Mouse (Mus musculus): ENCODE data around the gene Epsti1. TPM values are rescaled to one million over a fixed set of nuclear protein-coding genes. Genes with fewer than 3 reads are reported as not detected.
A peak's percentile ranks its signal among the peaks of the same experiment; 100 is the strongest.
"Not testable (repeated sequence)": the region's sequence is repeated elsewhere in the genome, so short reads cannot be mapped to it uniquely, and the experiment has no call there.

Epsti1 gene
- polyA plus RNA-seq, 1 experiment from 2014 or later = 0.08 TPM

DNA sequence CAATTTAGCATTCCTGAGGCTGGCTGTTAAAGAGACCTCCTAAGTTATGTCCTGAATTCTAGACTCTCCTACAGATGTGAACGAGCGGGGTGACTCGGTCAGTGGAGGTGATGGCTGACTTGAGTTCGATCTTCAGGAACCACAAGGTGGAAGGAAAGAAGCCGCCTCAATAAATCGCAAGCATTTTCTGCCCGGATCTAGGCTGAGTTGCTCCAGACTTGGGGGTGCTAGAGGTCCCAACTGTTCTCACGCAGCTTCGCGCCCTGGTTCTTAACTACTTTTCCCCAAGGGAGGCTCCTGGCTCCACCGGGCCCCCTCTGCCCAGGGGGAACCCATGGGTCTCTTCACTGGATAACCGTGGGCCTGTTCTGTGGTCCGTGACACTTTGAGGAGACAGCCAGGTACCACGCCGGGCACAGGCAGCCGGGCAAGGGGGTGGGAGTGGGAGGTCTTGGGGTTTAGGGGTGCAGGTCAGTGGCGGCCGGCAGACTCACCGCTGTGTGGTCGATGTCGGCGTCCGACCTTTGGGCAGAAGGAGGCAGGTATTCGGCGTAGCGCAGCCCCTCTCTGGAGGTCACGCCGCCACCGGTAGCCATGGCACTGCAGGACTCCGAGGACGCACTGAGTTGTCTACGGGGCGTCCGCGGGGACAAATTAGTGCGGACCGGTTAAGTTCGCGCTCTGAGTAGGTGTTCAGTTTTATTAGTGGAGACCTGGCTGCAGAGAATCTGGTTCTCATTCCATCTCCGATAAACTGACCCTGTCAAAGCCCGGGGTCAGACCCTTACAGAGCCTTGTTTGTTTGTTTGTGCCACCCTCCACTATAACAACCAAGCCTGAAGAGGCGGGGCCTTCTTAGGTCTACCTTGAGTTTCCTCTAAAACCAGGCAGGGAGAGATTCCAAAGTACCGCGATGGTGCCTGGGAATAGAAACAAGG lies 29.5 kb upstream of the Epsti1 start, which contains the start of gene Dnajc15:
Gene Dnajc15, minus strand, starts transcription at position 822 of the 938 bp plus-strand sequence.
- Histone ChIP-seq H3K4me1 (ENCODE audit: control insufficient read depth, insufficient read depth, low read length) (no peaks in the 10 kb centered on the region), H3K36me3 (ENCODE audit: control insufficient read depth, insufficient read depth, low read length) (no peaks in the 10 kb centered on the region), H3K27ac (replicated peaks; ENCODE audit: low read depth, low read length) (no peak within 1 kb of the TSS), H3K27me3 (ENCODE audit: control insufficient read depth, insufficient read depth, low read length) (no peaks in the 10 kb centered on the region), H3K9me3 (ENCODE audit: control insufficient read depth, low read length) (no peaks in the 10 kb centered on the region), H3K9ac (ENCODE audit: low read length) (peak within 1 kb of the TSS; percentile 74), H3K4me2 (ENCODE audit: low read depth, severe bottlenecking) (peak within 1 kb of the TSS; percentile 48), H3K4me3 (ENCODE audit: low read depth, low read length) (peak within 1 kb of the TSS; percentile 78)
- DNase-seq (ENCODE audit: low spot score) (peak; percentile 93), ATAC-seq (ENCODE audit: insufficient number of reproducible peaks, low FRiP score, low TSS enrichment, low read depth) (peak; percentile 91)
- under 1% methylated on average over 43 of the region's 44 CpGs for WGBS

DNA sequence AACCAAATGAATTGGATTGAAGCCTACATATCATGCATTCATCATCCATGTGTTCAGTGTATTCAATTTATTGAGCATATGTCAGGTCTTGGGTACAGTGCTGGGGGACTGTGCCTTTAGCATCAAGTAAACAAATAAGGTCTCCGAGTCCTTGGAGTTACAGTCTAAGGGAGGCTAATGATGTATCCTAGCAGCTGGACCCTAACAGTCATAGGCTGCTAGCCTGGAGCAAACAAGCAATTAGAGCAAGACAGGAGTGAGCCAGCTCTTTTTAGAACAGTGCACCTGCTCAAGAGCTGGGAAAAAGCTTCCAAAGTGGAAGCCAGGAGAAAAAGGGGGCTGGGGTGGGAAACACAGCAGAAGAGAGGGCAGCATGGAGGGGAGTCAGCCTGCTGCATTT lies 27.8 kb upstream of the Epsti1 start:
- no peak overlapping the region for H3K9ac ChIP-seq (ENCODE audit: low read length)
- H3K4me2 ChIP-seq (ENCODE audit: low read depth, severe bottlenecking) = no peak overlapping the region
- H3K9me3 ChIP-seq (ENCODE audit: control insufficient read depth, low read length) = no peaks in the 10 kb centered on the region
- H3K27me3 ChIP-seq (ENCODE audit: control insufficient read depth, insufficient read depth, low read length) = no peaks in the 10 kb centered on the region
- ATAC-seq (ENCODE audit: insufficient number of reproducible peaks, low FRiP score, low TSS enrichment, low read depth) (no peak), DNase-seq (ENCODE audit: low spot score) (no peak)
- H3K4me1 ChIP-seq (ENCODE audit: control insufficient read depth, insufficient read depth, low read length) = no peaks in the 10 kb centered on the region
- H3K4me3 ChIP-seq (ENCODE audit: low read depth, low read length) = no peak overlapping the region
- WGBS = 78% methylated on average over 1 of the region's 1 CpGs
- H3K36me3 ChIP-seq (ENCODE audit: control insufficient read depth, insufficient read depth, low read length) = no peaks in the 10 kb centered on the region
- H3K27ac ChIP-seq (replicated peaks; ENCODE audit: low read depth, low read length) = no peak overlapping the region

DNA sequence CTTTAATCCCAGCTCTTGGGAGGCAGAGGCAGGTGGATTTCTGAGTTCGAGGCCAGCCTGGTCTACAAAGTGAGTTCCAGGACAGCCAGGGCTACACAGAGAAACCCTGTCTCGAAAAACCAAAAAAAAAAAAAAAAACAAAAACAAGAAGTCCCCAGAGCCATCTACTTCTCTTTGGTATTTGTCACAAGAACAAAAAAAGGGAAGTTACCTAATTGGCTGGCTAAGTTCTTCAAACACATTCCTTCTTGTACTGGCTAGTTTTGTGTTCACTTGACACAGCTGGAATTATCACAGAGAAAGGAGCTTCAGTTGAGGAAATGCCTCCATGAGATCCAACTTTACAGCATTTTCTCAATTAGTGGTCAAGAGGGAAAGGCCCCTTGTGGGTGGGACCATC lies 26.2 kb upstream of the Epsti1 start:
- not testable (repeated sequence) for DNase-seq (ENCODE audit: low spot score); H3K4me3 ChIP-seq (ENCODE audit: low read depth, low read length); H3K36me3 ChIP-seq (ENCODE audit: control insufficient read depth, insufficient read depth, low read length); H3K9me3 ChIP-seq (ENCODE audit: control insufficient read depth, low read length); H3K27ac ChIP-seq (replicated peaks; ENCODE audit: low read depth, low read length); H3K27me3 ChIP-seq (ENCODE audit: control insufficient read depth, insufficient read depth, low read length); H3K9ac ChIP-seq (ENCODE audit: low read length); H3K4me2 ChIP-seq (ENCODE audit: low read depth, severe bottlenecking); H3K4me1 ChIP-seq (ENCODE audit: control insufficient read depth, insufficient read depth, low read length); ATAC-seq (ENCODE audit: insufficient number of reproducible peaks, low FRiP score, low TSS enrichment, low read depth)
- 79% methylated on average over 2 of the region's 2 CpGs for WGBS

DNA sequence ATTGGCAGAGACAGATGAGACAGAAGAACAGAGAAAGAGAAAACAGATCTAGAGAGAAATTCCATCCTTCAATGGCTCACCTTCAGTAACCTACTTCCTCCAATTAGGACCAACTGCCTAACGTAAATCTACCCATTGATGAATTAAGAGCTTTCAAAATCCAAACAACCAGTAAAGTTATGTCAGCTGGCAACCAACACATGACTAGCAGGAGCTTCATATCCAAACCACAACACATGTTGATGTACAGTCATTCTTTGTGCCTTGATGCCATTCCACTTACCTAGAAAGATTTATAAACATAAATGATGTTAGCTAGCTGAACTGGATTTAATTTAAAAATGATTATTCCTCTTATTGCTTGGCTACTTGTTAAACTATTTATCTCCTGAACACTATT lies 22.0 kb upstream of the Epsti1 start:
- no peaks in the 10 kb centered on the region for H3K4me1 ChIP-seq (ENCODE audit: control insufficient read depth, insufficient read depth, low read length)
- no peak overlapping the region for H3K9ac ChIP-seq (ENCODE audit: low read length)
- no peak overlapping the region for H3K27ac ChIP-seq (replicated peaks; ENCODE audit: low read depth, low read length)
- ATAC-seq (ENCODE audit: insufficient number of reproducible peaks, low FRiP score, low TSS enrichment, low read depth) = no peak
- H3K27me3 ChIP-seq (ENCODE audit: control insufficient read depth, insufficient read depth, low read length) = no peaks in the 10 kb centered on the region
- WGBS = 85% methylated on average over 1 of the region's 1 CpGs
- H3K36me3 ChIP-seq (ENCODE audit: control insufficient read depth, insufficient read depth, low read length) = no peaks in the 10 kb centered on the region
- H3K4me2 ChIP-seq (ENCODE audit: low read depth, severe bottlenecking) = no peak overlapping the region
- DNase-seq (ENCODE audit: low spot score) = no peak
- no peak overlapping the region for H3K4me3 ChIP-seq (ENCODE audit: low read depth, low read length)
- H3K9me3 ChIP-seq (ENCODE audit: control insufficient read depth, low read length) = no peaks in the 10 kb centered on the region

DNA sequence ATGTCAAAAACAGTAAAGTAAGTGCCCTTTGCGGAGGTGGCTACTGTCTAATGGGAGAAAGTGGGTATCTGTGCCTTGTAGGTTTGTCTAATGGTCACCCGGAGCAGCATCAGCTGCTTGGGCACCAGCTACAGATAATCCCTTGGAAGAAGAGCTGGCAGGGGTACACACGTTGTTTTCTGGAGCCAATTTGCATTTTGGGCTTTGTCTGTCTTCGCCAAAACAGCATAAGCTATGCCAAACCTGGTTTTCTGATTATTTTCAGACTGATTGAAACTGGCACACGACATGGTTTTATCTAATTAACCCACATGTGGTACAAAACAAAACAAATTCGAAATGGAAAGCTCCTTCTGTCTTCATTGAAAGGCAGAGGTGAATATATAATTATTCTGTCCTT lies 21.4 kb upstream of the Epsti1 start:
- Histone ChIP-seq H3K4me2 (ENCODE audit: low read depth, severe bottlenecking) (no peak overlapping the region), H3K9ac (ENCODE audit: low read length) (no peak overlapping the region), H3K27me3 (ENCODE audit: control insufficient read depth, insufficient read depth, low read length) (no peaks in the 10 kb centered on the region), H3K4me1 (ENCODE audit: control insufficient read depth, insufficient read depth, low read length) (no peaks in the 10 kb centered on the region), H3K36me3 (ENCODE audit: control insufficient read depth, insufficient read depth, low read length) (no peaks in the 10 kb centered on the region), H3K9me3 (ENCODE audit: control insufficient read depth, low read length) (no peaks in the 10 kb centered on the region), H3K27ac (replicated peaks; ENCODE audit: low read depth, low read length) (no peak overlapping the region), H3K4me3 (ENCODE audit: low read depth, low read length) (no peak overlapping the region)
- WGBS = 75% methylated on average over 6 of the region's 6 CpGs
- ATAC-seq (ENCODE audit: insufficient number of reproducible peaks, low FRiP score, low TSS enrichment, low read depth) (no peak), DNase-seq (ENCODE audit: low spot score) (no peak)

DNA sequence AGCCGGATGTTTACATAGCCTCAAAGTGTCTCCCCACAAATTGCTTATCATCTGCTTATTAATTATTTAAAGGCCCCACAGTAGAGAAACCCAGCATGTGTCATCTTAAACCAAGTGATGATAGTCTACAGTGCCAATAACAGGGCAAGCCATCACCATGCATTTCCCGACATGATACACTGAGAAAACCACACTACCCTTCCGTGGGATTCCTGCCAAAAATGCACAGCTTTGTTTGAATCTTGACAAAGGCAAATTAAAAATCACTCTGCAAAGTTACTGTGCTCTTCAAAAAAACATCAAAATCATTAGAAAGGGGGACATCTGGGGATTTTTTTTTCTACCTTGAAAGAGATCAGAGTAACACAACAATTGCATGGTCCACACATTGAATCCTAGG lies 17.7 kb upstream of the Epsti1 start:
- Histone ChIP-seq H3K9me3 (ENCODE audit: control insufficient read depth, low read length) (no peaks in the 10 kb centered on the region), H3K4me3 (ENCODE audit: low read depth, low read length) (no peak overlapping the region), H3K36me3 (ENCODE audit: control insufficient read depth, insufficient read depth, low read length) (no peaks in the 10 kb centered on the region), H3K4me1 (ENCODE audit: control insufficient read depth, insufficient read depth, low read length) (no peaks in the 10 kb centered on the region), H3K27ac (replicated peaks; ENCODE audit: low read depth, low read length) (no peak overlapping the region), H3K9ac (ENCODE audit: low read length) (no peak overlapping the region), H3K27me3 (ENCODE audit: control insufficient read depth, insufficient read depth, low read length) (no peaks in the 10 kb centered on the region), H3K4me2 (ENCODE audit: low read depth, severe bottlenecking) (no peak overlapping the region)
- no peak for ATAC-seq (ENCODE audit: insufficient number of reproducible peaks, low FRiP score, low TSS enrichment, low read depth)
- no peak for DNase-seq (ENCODE audit: low spot score)
- 89% methylated on average over 3 of the region's 3 CpGs for WGBS

DNA sequence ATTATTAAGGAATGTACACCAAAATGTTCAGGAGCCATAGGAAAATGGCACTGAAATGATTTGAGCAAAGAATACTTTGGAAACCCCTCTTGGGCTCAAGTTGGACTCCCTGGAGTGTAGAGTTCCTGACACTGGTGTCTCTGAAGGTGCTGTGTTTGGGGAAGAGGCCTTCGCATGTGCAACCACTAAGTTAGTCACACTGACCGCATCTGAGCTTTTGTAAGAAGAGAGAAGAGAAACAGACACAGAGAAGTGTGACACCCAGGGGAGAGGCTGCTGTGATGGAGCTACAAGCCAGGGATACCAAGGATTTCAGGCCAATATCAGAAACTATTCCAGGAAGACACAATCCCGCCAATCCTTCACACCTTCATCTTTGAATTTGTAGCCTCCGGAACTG lies 17.1 kb upstream of the Epsti1 start:
- no peak overlapping the region for H3K4me3 ChIP-seq (ENCODE audit: low read depth, low read length)
- H3K36me3 ChIP-seq (ENCODE audit: control insufficient read depth, insufficient read depth, low read length) = no peaks in the 10 kb centered on the region
- H3K4me2 ChIP-seq (ENCODE audit: low read depth, severe bottlenecking) = no peak overlapping the region
- no peak for ATAC-seq (ENCODE audit: insufficient number of reproducible peaks, low FRiP score, low TSS enrichment, low read depth)
- DNase-seq (ENCODE audit: low spot score) = no peak
- no peaks in the 10 kb centered on the region for H3K4me1 ChIP-seq (ENCODE audit: control insufficient read depth, insufficient read depth, low read length)
- H3K27ac ChIP-seq (replicated peaks; ENCODE audit: low read depth, low read length) = no peak overlapping the region
- H3K9ac ChIP-seq (ENCODE audit: low read length) = no peak overlapping the region
- no peaks in the 10 kb centered on the region for H3K27me3 ChIP-seq (ENCODE audit: control insufficient read depth, insufficient read depth, low read length)
- whole genome bisulfite sequencing = 90% methylated on average over 4 of the region's 4 CpGs
- H3K9me3 ChIP-seq (ENCODE audit: control insufficient read depth, low read length) = no peaks in the 10 kb centered on the region

DNA sequence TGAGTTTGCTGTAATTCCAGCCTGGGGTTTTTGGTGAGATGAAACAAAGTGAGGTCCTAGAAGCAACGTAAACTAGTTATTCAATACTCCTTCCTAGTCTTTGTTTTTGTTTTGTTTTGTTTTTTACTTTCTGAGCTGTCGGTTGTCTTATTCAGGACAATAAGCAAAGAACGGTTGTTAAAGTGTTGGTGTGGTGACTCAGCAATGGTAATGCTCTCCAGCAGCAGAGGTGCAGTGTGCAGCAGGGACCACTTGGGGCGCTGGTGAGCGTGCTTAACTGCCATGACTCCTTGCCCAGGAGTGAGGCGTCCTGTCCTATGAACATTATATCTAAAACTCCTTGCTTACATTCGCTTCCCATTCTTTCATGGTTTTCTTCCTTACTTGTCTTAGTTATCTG lies 14.1 kb upstream of the Epsti1 start:
- no peaks in the 10 kb centered on the region for H3K36me3 ChIP-seq (ENCODE audit: control insufficient read depth, insufficient read depth, low read length)
- no peak overlapping the region for H3K4me2 ChIP-seq (ENCODE audit: low read depth, severe bottlenecking)
- no peak overlapping the region for H3K4me3 ChIP-seq (ENCODE audit: low read depth, low read length)
- no peak for ATAC-seq (ENCODE audit: insufficient number of reproducible peaks, low FRiP score, low TSS enrichment, low read depth)
- no peaks in the 10 kb centered on the region for H3K4me1 ChIP-seq (ENCODE audit: control insufficient read depth, insufficient read depth, low read length)
- WGBS = 84% methylated on average over 7 of the region's 7 CpGs
- H3K27ac ChIP-seq (replicated peaks; ENCODE audit: low read depth, low read length) = no peak overlapping the region
- no peaks in the 10 kb centered on the region for H3K9me3 ChIP-seq (ENCODE audit: control insufficient read depth, low read length)
- no peak overlapping the region for H3K9ac ChIP-seq (ENCODE audit: low read length)
- H3K27me3 ChIP-seq (ENCODE audit: control insufficient read depth, insufficient read depth, low read length) = no peaks in the 10 kb centered on the region
- no peak for DNase-seq (ENCODE audit: low spot score)

Measured in limb, embryonic 11.5 days (tissue).